In genomic region chr6:135322749-135323148, GRCm38 (mm10) we compare ENCODE assay signal across 11 mouse cellular contexts. TPM values are rescaled to one million over a fixed set of nuclear protein-coding genes. Genes with fewer than 3 reads are reported as not detected.
DNase-seq lines count a peak whose midpoint lies in the region; ATAC-seq and TF ChIP-seq lines count a peak whose summit lies in the region.
"Had no signal": no experiment of that assay in that cellular context is flagged by ENCODE, and none has a peak within 500 bp of the region (broad histone marks: within the 10 kb centered on the region; RNA-seq: fewer than 3 reads in every experiment).

No protein-coding gene starts in this region.

- TF ChIP-seq POLR2A in olfactory bulb, adult 2 months (IDR thresholded peaks at IDR 0.05; ENCODE audit: insufficient read depth, low read depth, low read length) = no peak

- no peak overlapping the region for H3K9ac ChIP-seq in hindbrain, embryonic 11.5 days (ENCODE audit: low read depth, low read length)
- H3K9ac ChIP-seq in hindbrain, postnatal 0 days (replicated peaks; ENCODE audit: low read length) = no peak overlapping the region
- no peak overlapping the region for H3K9ac ChIP-seq in forebrain, embryonic 11.5 days (ENCODE audit: low read length)
- H3K9ac ChIP-seq: hindbrain, embryonic 14.5 days had no signal

- peak overlapping the region; percentile 7; the same call in 1 of the 2 replicates for H3K27ac ChIP-seq in hindbrain, embryonic 11.5 days (ENCODE audit: low read depth, low read length)
- no peak overlapping the region for H3K27ac ChIP-seq in hindbrain, postnatal 0 days
- H3K27ac ChIP-seq in olfactory bulb, adult 2 months (ENCODE audit: insufficient read depth, low read depth, low read length) = no peak overlapping the region
- no peak overlapping the region for H3K27ac ChIP-seq in forebrain, embryonic 11.5 days (ENCODE audit: low read depth, low read length)
- H3K27ac ChIP-seq: hindbrain, embryonic 14.5 days had no signal

- ATAC-seq in hindbrain, embryonic 11.5 days (ENCODE audit: low FRiP score) = no peak
- no peak for ATAC-seq in hindbrain, postnatal 0 days
- ATAC-seq in granulocyte monocyte progenitor cell, adult 5-6 weeks (replicated peaks; ENCODE audit: poor library complexity, severe bottlenecking) = no peak
- ATAC-seq in forebrain, embryonic 11.5 days (replicated peaks; ENCODE audit: low FRiP score) = no peak

- no peak overlapping the region for H3K4me2 ChIP-seq in hindbrain, embryonic 11.5 days (replicated peaks; ENCODE audit: low read depth, low read length)
- no peak overlapping the region for H3K4me2 ChIP-seq in hindbrain, postnatal 0 days (ENCODE audit: low read depth, low read length)
- no peak overlapping the region for H3K4me2 ChIP-seq in forebrain, embryonic 11.5 days (ENCODE audit: low read depth, low read length, severe bottlenecking)
- H3K4me2 ChIP-seq: hindbrain, embryonic 14.5 days had no signal

- 60% methylated on average over 7 of the region's 7 CpGs for WGBS in hindbrain, embryonic 11.5 days
- 69% methylated on average over 7 of the region's 7 CpGs for WGBS in hindbrain, postnatal 0 days
- WGBS in olfactory bulb, adult 2 months = 92% methylated on average over 7 of the region's 7 CpGs
- 74% methylated on average over 7 of the region's 7 CpGs for WGBS in forebrain, embryonic 11.5 days

- no peak for DNase-seq in hindbrain, embryonic 11.5 days (ENCODE audit: low spot score)
- DNase-seq in hindbrain, postnatal 0 days (ENCODE audit: low spot score) = no peak
- peak; percentile 82 for DNase-seq in R1 (ENCODE audit: low read depth, low spot score)
- DNase-seq in kidney, postnatal 14 days = peak; percentile 43
- DNase-seq in forebrain, embryonic 11.5 days (ENCODE audit: low spot score) = no peak
- no peak for DNase-seq in urinary bladder, postnatal 25 days (ENCODE audit: low spot score)

- H3K9me3 ChIP-seq in hindbrain, embryonic 11.5 days (ENCODE audit: control insufficient read depth, low read length) = no peaks in the 10 kb centered on the region
- H3K9me3 ChIP-seq in hindbrain, postnatal 0 days (ENCODE audit: low read length) = no peaks in the 10 kb centered on the region
- H3K9me3 ChIP-seq in forebrain, embryonic 11.5 days (ENCODE audit: control insufficient read depth, low read length) = no peaks in the 10 kb centered on the region

- H3K27me3 ChIP-seq in hindbrain, embryonic 11.5 days (ENCODE audit: control insufficient read depth, insufficient read depth, low read length) = no peaks in the 10 kb centered on the region
- no peaks in the 10 kb centered on the region for H3K27me3 ChIP-seq in hindbrain, postnatal 0 days (ENCODE audit: insufficient read depth, low read length)
- no peaks in the 10 kb centered on the region for H3K27me3 ChIP-seq in forebrain, embryonic 11.5 days (ENCODE audit: control insufficient read depth, insufficient read depth, low read length)
- H3K27me3 ChIP-seq: Patski had no signal

- no peak for TF ChIP-seq CTCF in hindbrain, postnatal 0 days (IDR thresholded peaks at IDR 0.05; ENCODE audit: low read depth)
- TF ChIP-seq CTCF in olfactory bulb, adult 2 months (IDR thresholded peaks at IDR 0.05; ENCODE audit: insufficient read depth, low read depth, low read length) = 0 out of 2 replicates have a peak, but pooled peaks have one; percentile 1

- no peaks in the 10 kb centered on the region for H3K4me1 ChIP-seq in hindbrain, embryonic 11.5 days (replicated peaks; ENCODE audit: control insufficient read depth, insufficient read depth, low read length)
- H3K4me1 ChIP-seq in hindbrain, postnatal 0 days (ENCODE audit: insufficient read depth, low read length) = peaks cover 4% of the 10 kb centered on the region; the same call in 1 of the 2 replicates
- peaks cover 22% of the 10 kb centered on the region for H3K4me1 ChIP-seq in olfactory bulb, adult 2 months (ENCODE audit: control insufficient read depth, insufficient read depth, low read length)
- H3K4me1 ChIP-seq in forebrain, embryonic 11.5 days (replicated peaks; ENCODE audit: control insufficient read depth, insufficient read depth, low read length) = no peaks in the 10 kb centered on the region

- no peak overlapping the region for H3K4me3 ChIP-seq in hindbrain, embryonic 11.5 days (ENCODE audit: low read depth, low read length)
- H3K4me3 ChIP-seq in hindbrain, postnatal 0 days (ENCODE audit: low read length) = no peak overlapping the region
- H3K4me3 ChIP-seq in olfactory bulb, adult 2 months (ENCODE audit: insufficient read depth, low read depth, low read length) = no peak overlapping the region
- H3K4me3 ChIP-seq in forebrain, embryonic 11.5 days (ENCODE audit: low read depth, low read length) = no peak overlapping the region

- no peaks in the 10 kb centered on the region for H3K36me3 ChIP-seq in hindbrain, embryonic 11.5 days (ENCODE audit: control insufficient read depth, insufficient read depth, low read length)
- H3K36me3 ChIP-seq in hindbrain, postnatal 0 days (ENCODE audit: insufficient read depth, low read length) = no peaks in the 10 kb centered on the region
- no peaks in the 10 kb centered on the region for H3K36me3 ChIP-seq in forebrain, embryonic 11.5 days (ENCODE audit: control insufficient read depth, insufficient read depth, low read length)

RNA-seq across cellular contexts. Expression of gene Pbp2, which starts 12.5 kb away (rescaled TPM):
- 0.22 TPM in 1 of 2 replicates, not detected in the other for polyA plus RNA-seq in hindbrain, embryonic 11.5 days (2014; fragmentation: Nextera tagmentation; extraction: Ambion mirVana)
- total RNA-seq in hindbrain, postnatal 0 days (2014; rRNA removed) = 0.10 TPM in 1 of 2 replicates, not detected in the other
- not detected in 2 replicates for polyA plus RNA-seq in hindbrain, postnatal 0 days (2015; fragmentation: Nextera tagmentation; extraction: Ambion mirVana)
- not detected in 2 replicates for polyA plus RNA-seq in olfactory bulb, adult 2 months (2012; ENCODE audit: insufficient read depth, insufficient read length, low replicate concordance, missing spikeins)
- total RNA-seq in granulocyte monocyte progenitor cell, adult 5-6 weeks (2014; fragmentation: Nextera tagmentation) = not detected in 2 replicates
- total RNA-seq in granulocyte monocyte progenitor cell, adult 5-6 weeks (2017) = not detected in 2 replicates
- polyA plus RNA-seq in forebrain, embryonic 11.5 days (2014; fragmentation: Nextera tagmentation; extraction: Ambion mirVana) = not detected in 2 replicates
- total RNA-seq: midbrain, postnatal 0 days had no signal
- polyA plus RNA-seq: midbrain, postnatal 0 days; Patski had no signal

RNA-seq across cellular contexts. Expression of gene Emp1, which starts 39.6 kb away (rescaled TPM):
- 6.9 and 8.8 TPM in 2 replicates for polyA plus RNA-seq in hindbrain, embryonic 11.5 days (2014; fragmentation: Nextera tagmentation; extraction: Ambion mirVana)
- 40.2 and 53.2 TPM in 2 replicates for total RNA-seq in hindbrain, postnatal 0 days (2014; rRNA removed)
- polyA plus RNA-seq in hindbrain, postnatal 0 days (2015; fragmentation: Nextera tagmentation; extraction: Ambion mirVana) = 7.8 and 8.6 TPM in 2 replicates
- polyA plus RNA-seq in olfactory bulb, adult 2 months (2012; ENCODE audit: insufficient read depth, insufficient read length, low replicate concordance, missing spikeins) = not detected in 2 replicates
- total RNA-seq in granulocyte monocyte progenitor cell, adult 5-6 weeks (2014; fragmentation: Nextera tagmentation) = not detected in 2 replicates
- not detected in 2 replicates for total RNA-seq in granulocyte monocyte progenitor cell, adult 5-6 weeks (2017)
- 2.4 and 3.2 TPM in 2 replicates for polyA plus RNA-seq in forebrain, embryonic 11.5 days (2014; fragmentation: Nextera tagmentation; extraction: Ambion mirVana)

Comparison
In these comparisons a context has a peak if more than half of its experiments do, and no peak if none do; other contexts are left out.
1. DNase-seq: peak in R1 (single experiment) and kidney, postnatal 14 days (single experiment); none in hindbrain, embryonic 11.5 days (single experiment), hindbrain, postnatal 0 days (single experiment), forebrain, embryonic 11.5 days (single experiment) and urinary bladder, postnatal 25 days (single experiment).